Mouse (Mus musculus) heart, embryonic 15.5 days (tissue): Measurements from ENCODE around the gene Fam50a. TPM values are rescaled to one million over a fixed set of nuclear protein-coding genes. Genes with fewer than 3 reads are reported as not detected.
A peak's percentile ranks its signal among the peaks of the same experiment; 100 is the strongest.

Source experiments
- ATAC-seq: fragments of 200-750 bp; cut with Nextera tagmentation; replicated peaks from 2 replicates; pipeline ENCODE4 v1.8.0; 2017; ENCODE audit warnings: low read depth, moderate TSS enrichment; ENCODE audit not compliant: insufficient number of reproducible peaks, insufficient read depth, low FRiP score
- H3K27ac ChIP-seq: fragments of 300-500 bp; sonication (generic); 2 replicates; pipeline ENCODE4 v1.5.1; 2015; ENCODE audit warnings: mild to moderate bottlenecking, inconsistent platforms
- H3K27me3 ChIP-seq: fragments of 300-500 bp; sonication (generic); 2 replicates; pipeline ENCODE4 v1.6.1; 2015; ENCODE audit warnings: inconsistent platforms
- H3K36me3 ChIP-seq: fragments of 300-500 bp; sonication (generic); 2 replicates; pipeline ENCODE4 v1.6.1; 2015; ENCODE audit warnings: mild to moderate bottlenecking, inconsistent platforms
- H3K4me1 ChIP-seq: fragments of 300-500 bp; sonication (generic); replicated peaks from 2 replicates; pipeline ENCODE4 v1.6.1; 2015; ENCODE audit warnings: inconsistent platforms
- H3K4me2 ChIP-seq: fragments of 300-500 bp; sonication (generic); 2 replicates; pipeline ENCODE4 v1.6.1; 2015; ENCODE audit warnings: inconsistent platforms, mild to moderate bottlenecking, moderate library complexity
- H3K4me3 ChIP-seq: fragments of 300-500 bp; sonication (generic); 2 replicates; pipeline ENCODE4 v1.5.1; 2015; ENCODE audit warnings: mild to moderate bottlenecking, inconsistent platforms
- H3K9ac ChIP-seq: fragments of 300-500 bp; sonication (generic); 2 replicates; pipeline ENCODE4 v1.6.1; 2015; ENCODE audit warnings: mild to moderate bottlenecking, inconsistent platforms
- H3K9me3 ChIP-seq: fragments of 300-500 bp; sonication (generic); replicated peaks from 2 replicates; pipeline ENCODE4 v1.6.1; 2016; ENCODE audit warnings: inconsistent platforms
- WGBS: fragments of 180-500 bp; shearing (Covaris S2); methylation state at CpG from one replicate; pipeline ENCODE4 v1.1.7; 2015; ENCODE audit warnings: mixed read lengths; 5-methylcytosine and 5-hydroxymethylcytosine counted together
- polyA plus RNA-seq: library from polyadenylated mRNA; unstranded; fragments of >200 nt; fragmentation: Nextera tagmentation; extraction: Ambion mirVana; gene quantifications from 2 replicates; pipeline ENCODE4 v1.2.1, GENCODE M21; 2015

The Fam50a gene
- polyA plus RNA-seq, 1 experiment from 2014 or later, result 48.0 TPM

DNA sequence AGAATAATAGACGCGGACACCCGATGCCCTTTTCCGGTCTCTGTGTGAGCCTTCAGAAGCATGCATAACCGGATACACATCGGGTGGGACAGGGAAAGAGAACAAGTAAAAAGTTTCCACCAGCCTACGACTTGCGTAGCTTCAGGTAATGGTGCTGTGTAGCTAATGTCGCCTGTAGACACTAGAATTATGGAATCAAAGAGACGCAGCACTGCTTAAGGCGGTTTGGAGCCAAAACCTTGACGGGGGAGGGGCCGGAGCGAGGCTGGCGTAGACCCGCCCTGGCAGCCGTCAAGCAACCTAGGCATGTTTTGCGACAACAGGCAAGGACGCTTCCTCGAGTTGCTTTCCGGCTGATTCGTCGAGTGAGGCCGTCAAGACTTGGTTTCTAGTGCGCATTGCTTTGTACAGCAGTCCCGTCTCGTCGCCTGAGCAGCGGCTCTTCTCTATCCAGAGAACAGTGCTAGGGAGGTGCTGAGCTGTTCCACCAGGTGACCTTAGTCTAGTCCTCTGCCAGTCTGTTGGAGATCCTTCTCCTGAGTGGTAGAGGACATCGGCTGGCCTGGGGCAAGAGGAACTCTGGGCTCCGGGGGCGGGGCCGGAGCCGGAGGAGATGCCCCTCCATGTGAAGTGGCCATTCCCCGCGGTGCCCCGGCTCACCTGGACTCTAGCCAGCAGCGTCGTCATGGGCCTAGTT, 30.3 kb upstream of the Fam50a start:
- H3K9me3 ChIP-seq, result no peaks in the 10 kb centered on the region
- no peaks in the 10 kb centered on the region for H3K27me3 ChIP-seq
- peak; percentile 50 for ATAC-seq
- H3K36me3 ChIP-seq, result no peaks in the 10 kb centered on the region
- H3K9ac ChIP-seq, result peak overlapping the region; percentile 67
- H3K4me1 ChIP-seq, result peaks cover 8% of the 10 kb centered on the region
- peak overlapping the region; percentile 92 for H3K27ac ChIP-seq
- WGBS, result 19% methylated on average over 39 of the region's 39 CpGs
- H3K4me2 ChIP-seq, result peak overlapping the region; percentile 78
- H3K4me3 ChIP-seq, result peak overlapping the region; percentile 64

DNA sequence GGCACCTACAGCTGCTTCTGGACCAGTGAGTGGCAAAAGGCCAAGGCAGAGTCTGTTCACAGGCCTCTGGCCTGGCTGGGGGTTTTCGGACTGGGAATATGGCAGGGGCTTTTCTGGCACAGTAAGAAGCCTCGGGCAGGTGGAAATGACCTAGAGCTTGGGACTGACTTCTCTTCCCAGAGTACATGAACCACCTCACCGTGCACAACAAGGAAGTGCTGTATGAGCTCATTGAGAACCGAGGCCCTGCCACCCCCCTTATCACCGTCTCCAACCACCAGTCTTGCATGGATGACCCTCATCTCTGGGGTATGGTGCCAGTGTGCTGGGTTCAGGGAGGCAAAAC, 29.8 kb upstream of the Fam50a start:
- 23% methylated on average over 5 of the region's 5 CpGs for WGBS
- peaks cover 8% of the 10 kb centered on the region for H3K4me1 ChIP-seq
- no peak for ATAC-seq
- no peaks in the 10 kb centered on the region for H3K36me3 ChIP-seq
- peak overlapping the region; percentile 92 for H3K27ac ChIP-seq
- peak overlapping the region; percentile 78 for H3K4me2 ChIP-seq
- H3K4me3 ChIP-seq, result peak overlapping the region; percentile 64
- peak overlapping the region; percentile 67 for H3K9ac ChIP-seq
- H3K9me3 ChIP-seq, result no peaks in the 10 kb centered on the region
- H3K27me3 ChIP-seq, result no peaks in the 10 kb centered on the region

DNA sequence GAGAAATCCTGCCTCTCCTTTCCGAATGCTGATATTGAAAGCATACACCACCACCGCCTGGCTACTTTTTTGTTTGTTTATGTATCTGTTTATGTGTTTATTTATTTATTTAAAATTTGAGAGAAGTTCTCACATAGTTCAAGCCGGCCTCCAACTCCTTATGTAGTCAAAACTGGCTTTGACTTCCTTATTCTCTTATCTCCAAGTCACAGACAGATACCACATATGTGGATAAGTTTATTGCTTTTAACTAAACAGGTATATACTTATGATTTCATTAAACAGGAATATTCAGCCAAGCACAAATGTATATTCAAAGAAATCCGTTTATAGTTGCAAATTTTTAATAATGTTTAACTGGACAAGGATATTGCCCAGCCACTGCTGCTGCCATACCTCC, 19.4 kb upstream of the Fam50a start:
- Histone ChIP-seq H3K36me3 (no peaks in the 10 kb centered on the region), H3K27me3 (no peaks in the 10 kb centered on the region), H3K27ac (no peak overlapping the region), H3K9ac (no peak overlapping the region), H3K4me3 (no peak overlapping the region), H3K4me1 (no peaks in the 10 kb centered on the region), H3K9me3 (no peaks in the 10 kb centered on the region), H3K4me2 (no peak overlapping the region)
- no peak for ATAC-seq
- WGBS, result 64% methylated on average over 4 of the region's 4 CpGs

DNA sequence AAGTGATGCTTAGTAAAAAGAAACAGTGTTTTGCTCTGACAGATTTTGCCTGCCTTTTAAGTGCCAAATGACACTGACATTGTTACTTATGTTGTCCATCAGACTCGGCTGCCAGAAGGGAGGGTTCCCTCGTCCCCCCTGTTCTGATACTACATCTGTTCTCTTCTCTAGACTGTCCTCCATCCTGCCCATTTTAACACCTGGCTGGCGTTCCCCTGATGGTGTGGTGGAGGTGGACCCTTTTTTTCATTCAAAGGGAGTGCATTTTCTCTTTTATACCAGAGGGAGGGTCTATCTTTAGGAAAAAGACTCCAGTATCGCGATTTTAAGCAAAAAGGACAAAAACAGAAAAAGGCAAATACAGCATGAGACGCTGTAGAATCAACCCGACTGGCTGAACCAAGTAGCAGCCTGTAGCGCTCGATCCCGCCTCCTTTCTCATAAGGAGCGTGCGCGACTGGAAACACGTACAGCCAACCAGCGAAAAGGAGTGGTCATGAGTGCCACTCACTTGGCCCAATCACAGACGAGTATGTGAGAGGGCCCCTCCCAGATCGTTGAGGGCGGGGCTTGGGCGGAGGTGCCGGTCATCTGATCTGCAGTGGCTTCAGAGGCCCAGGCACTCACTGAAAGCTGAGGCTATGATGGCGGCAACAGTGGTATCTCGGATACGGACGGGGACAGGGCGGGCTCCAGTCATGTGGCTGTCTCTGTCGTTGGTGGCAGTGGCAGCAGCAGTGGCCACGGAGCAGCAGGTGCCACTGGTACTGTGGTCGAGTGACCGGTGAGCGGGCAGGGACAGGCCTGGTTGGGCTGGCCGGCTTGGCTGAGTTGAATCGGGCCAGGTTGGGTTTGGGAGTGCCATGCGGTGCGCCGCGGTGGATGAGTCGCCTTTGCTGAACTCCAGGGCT, 16.0 kb upstream of the Fam50a start, which contains the start of gene Atp6ap1:
Gene Atp6ap1, plus strand, starts transcription at position 560 of the 911 bp plus-strand sequence.
- peak within 1 kb of the TSS; percentile 71 for H3K27ac ChIP-seq
- 11% methylated on average over 37 of the region's 37 CpGs for WGBS

DNA sequence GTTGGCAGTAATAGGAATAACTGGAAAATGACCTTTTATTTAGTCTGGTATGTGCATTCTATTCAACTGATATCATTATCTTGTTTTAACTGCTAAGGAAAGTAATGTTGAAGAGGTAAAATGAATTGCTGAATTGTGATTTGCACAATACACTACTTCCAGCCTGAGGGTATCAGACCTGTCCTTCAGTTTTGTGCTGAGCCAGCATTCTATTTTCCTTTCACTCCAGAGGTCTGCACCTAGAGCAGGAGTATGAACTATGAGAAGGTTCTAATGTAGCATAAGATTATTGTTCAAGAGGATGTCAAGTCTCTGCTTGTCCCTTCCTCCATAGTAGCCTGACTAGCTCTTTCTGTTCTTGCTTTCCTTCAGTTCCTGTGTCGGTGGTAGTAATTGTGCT, 14.5 kb upstream of the Fam50a start:
- no peaks in the 10 kb centered on the region for H3K9me3 ChIP-seq
- no peak overlapping the region for H3K27ac ChIP-seq
- no peak overlapping the region for H3K4me2 ChIP-seq
- H3K9ac ChIP-seq, result no peak overlapping the region
- H3K4me3 ChIP-seq, result no peak overlapping the region
- WGBS, result 82% methylated on average over 1 of the region's 1 CpGs
- no peaks in the 10 kb centered on the region for H3K27me3 ChIP-seq
- H3K36me3 ChIP-seq, result peaks cover 14% of the 10 kb centered on the region
- ATAC-seq, result no peak
- H3K4me1 ChIP-seq, result no peaks in the 10 kb centered on the region

More for the DNA sequence above, 16.0 kb upstream of the Fam50a start, which contains the start of gene Atp6ap1:
- H3K9me3 ChIP-seq, result no peaks in the 10 kb centered on the region
- peak within 1 kb of the TSS; percentile 77 for H3K9ac ChIP-seq
- peaks cover 7% of the 10 kb centered on the region; the same call in 1 of the 2 replicates for H3K36me3 ChIP-seq
- peak within 1 kb of the TSS; percentile 70 for H3K4me2 ChIP-seq
- H3K4me1 ChIP-seq, result no peaks in the 10 kb centered on the region
- H3K27me3 ChIP-seq, result no peaks in the 10 kb centered on the region
- peak within 1 kb of the TSS; percentile 70 for H3K4me3 ChIP-seq
- peak; percentile 98 for ATAC-seq

DNA sequence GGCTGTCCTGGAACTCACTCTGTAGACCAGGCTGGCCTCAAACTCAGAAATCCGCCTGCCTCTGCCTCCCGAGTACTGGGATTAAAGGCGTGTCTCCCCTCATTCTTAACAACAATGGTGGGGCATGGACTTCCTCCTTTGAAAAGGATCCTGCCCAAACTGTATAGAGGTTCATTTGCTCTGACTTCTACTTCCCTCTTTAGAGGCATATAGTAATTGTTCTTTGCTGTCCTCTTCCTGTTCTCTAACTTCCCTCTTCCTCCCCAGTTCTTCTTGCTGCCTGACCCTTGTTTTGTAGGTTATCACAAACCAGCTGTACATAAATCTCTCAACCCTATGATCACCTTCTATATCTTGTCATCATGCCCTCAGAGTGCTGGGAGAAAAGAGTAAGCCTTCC, 13.1 kb upstream of the Fam50a start:
- H3K27ac ChIP-seq, result no peak overlapping the region
- peaks cover 16% of the 10 kb centered on the region for H3K36me3 ChIP-seq

DNA sequence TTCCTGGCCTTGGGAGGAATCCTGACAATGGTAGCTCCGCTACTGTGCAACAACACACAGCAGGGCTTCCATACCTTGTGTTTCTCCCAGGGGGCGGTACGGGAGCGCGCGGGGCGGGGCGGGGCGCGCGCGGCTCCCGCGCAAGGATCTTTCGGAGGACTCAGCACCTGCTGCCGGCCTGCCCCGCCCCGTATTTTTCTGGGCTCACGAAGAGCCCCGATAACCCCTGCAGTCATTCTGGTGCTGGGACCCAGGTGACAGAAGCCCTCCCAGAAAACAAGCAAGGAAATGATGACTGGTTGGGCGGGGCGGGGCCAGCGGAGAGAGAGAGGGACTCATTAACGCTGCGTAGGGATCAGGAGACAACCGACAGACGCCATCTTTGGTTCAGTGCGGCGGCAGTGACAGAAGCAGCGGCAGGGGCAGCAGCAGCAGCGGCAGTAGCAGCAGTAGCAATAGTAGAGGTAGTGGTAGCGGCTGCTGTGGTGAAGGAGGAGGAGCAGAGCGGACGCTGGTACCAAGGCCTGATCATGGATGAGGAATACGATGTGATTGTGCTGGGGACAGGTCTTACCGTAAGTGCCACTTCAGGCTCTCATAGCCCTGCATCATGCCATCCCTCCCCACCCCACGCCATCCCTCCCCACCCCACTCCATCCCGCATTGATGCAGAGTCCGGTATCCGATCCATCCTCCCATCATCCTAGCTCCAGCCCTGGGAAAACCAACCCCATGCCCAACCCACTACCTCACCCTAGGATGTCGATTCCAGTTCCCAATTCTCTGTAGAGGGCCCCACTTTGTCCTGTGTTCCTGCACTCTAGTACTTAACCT, 7.7 kb upstream of the Fam50a start, which contains the start of gene Gdi1:
Gene Gdi1, plus strand, starts transcription at position 132 of the 834 bp plus-strand sequence.
- peak within 1 kb of the TSS; percentile 65 for H3K4me3 ChIP-seq
- H3K27ac ChIP-seq, result peak within 1 kb of the TSS; percentile 92
- ATAC-seq, result peak; percentile 85
- H3K27me3 ChIP-seq, result no peaks in the 10 kb centered on the region
- WGBS, result 8% methylated on average over 41 of the region's 41 CpGs
- H3K9me3 ChIP-seq, result no peaks in the 10 kb centered on the region
- H3K4me1 ChIP-seq, result peaks cover 7% of the 10 kb centered on the region
- H3K9ac ChIP-seq, result peak within 1 kb of the TSS; percentile 68
- H3K36me3 ChIP-seq, result peaks cover 36% of the 10 kb centered on the region
- H3K4me2 ChIP-seq, result peak within 1 kb of the TSS; percentile 67

More for the DNA sequence above, 13.1 kb upstream of the Fam50a start:
- H3K4me2 ChIP-seq, result no peak overlapping the region
- no peak overlapping the region for H3K9ac ChIP-seq
- 79% methylated on average over 3 of the region's 3 CpGs for WGBS
- no peaks in the 10 kb centered on the region for H3K27me3 ChIP-seq
- H3K4me1 ChIP-seq, result no peaks in the 10 kb centered on the region; the same call in 1 of the 2 replicates
- no peak for ATAC-seq
- no peaks in the 10 kb centered on the region for H3K9me3 ChIP-seq
- no peak overlapping the region for H3K4me3 ChIP-seq

DNA sequence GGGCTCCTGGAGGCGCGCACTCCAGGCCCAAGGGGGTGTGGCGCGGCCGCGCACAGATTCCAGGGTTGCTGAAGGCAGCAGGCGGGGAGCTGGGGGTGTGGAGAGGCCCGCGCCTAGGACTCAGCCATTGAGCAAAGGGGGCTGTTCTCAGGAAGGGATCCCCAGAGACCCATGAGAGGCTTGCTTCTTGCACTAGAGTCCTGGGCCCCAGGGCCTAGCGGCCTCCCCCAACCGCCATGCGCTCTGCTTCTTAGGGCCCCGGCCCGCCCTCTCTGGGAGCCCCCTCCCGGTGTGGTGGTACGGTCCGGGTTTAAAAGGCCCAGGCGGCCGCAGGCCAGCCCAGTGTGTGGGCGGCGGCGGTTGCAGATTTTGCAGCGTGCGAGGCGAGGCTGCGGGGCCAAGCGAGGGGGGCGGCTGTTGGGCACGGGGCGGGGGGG, 15.9 kb downstream of the Fam50a start, which contains the start of gene Plxna3:
Gene Plxna3, plus strand, starts transcription at position 342 of the 437 bp plus-strand sequence.
- H3K4me3 ChIP-seq, result peak within 1 kb of the TSS; percentile 53
- peaks cover 15% of the 10 kb centered on the region for H3K4me1 ChIP-seq
- no peaks in the 10 kb centered on the region for H3K9me3 ChIP-seq
- 15% methylated on average over 30 of the region's 30 CpGs for WGBS
- peak within 1 kb of the TSS; percentile 66 for H3K9ac ChIP-seq
- H3K4me2 ChIP-seq, result peak within 1 kb of the TSS; percentile 71
- H3K27ac ChIP-seq, result peak within 1 kb of the TSS; percentile 77
- peak; percentile 88 for ATAC-seq
- no peaks in the 10 kb centered on the region for H3K36me3 ChIP-seq
- H3K27me3 ChIP-seq, result no peaks in the 10 kb centered on the region

DNA sequence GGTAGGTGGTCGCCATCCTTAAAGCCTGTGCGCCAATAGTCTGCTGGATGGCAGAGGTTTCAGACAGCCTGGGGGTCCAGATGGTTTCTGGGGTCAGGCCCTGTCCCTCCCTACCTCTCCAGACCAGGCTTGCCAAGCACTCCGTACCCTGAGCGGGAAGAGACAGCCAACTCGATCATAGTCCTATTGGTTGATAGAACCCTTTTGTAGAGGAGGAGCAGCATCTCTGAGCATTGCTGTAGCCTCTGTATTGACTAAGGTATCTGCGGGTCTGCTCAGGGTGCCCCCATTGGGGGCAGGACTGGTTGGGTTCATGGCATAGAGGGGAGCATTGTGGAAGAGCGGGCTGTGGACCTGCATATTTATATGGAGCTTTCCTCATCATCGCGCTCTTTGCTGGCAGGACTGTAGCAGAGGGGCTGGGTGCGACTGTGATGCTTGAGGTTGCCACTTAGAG, 16.4 kb downstream of the Fam50a start:
- ATAC-seq, result peak; percentile 8; the same call in 1 of the 2 replicates
- peak overlapping the region; percentile 53 for H3K4me3 ChIP-seq
- H3K27me3 ChIP-seq, result no peaks in the 10 kb centered on the region
- no peaks in the 10 kb centered on the region for H3K9me3 ChIP-seq
- no peak overlapping the region for H3K27ac ChIP-seq
- WGBS, result 31% methylated on average over 10 of the region's 10 CpGs
- no peaks in the 10 kb centered on the region for H3K36me3 ChIP-seq
- peaks cover 15% of the 10 kb centered on the region for H3K4me1 ChIP-seq
- H3K4me2 ChIP-seq, result peak overlapping the region; percentile 71
- peak overlapping the region; percentile 66 for H3K9ac ChIP-seq

DNA sequence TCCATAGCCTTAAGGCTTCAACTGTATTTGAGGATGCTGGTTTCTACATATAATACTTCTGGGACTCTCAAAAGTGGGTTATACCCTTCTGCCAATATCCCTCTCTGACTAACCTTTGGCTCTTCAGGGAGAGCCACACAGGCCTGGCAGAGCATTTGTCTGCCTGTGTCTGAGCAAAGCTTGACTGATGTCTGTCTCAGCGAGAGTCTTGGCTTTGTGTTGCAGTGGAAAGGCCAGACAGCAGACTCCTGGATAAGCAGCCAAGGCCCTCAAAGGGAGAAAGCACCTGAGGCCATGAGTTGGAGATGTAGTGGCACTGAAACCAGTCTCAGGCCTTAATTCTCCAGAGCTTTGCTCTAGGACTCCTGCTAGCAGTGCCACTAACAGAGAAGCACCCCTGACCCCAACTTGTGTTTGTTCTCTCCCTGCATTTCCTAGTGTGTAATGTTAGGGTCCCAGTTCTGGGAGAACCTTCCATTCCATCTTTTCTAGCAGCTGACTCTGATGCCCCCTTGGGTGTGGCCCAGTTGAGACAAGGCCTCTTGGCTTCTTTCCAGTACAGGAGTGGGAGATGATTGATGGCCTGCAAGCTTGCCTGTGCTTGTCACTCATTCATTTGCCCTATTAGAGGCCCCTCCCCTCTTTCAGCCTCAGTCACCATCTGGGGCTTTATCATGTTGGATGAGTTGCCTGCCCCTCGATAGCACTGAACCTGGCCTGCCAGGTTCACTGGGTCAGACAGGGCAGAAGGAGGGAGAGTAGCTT, 17.5 kb downstream of the Fam50a start:
- H3K27ac ChIP-seq, result no peak overlapping the region
- no peaks in the 10 kb centered on the region for H3K9me3 ChIP-seq
- H3K4me2 ChIP-seq, result peak overlapping the region; percentile 71
- ATAC-seq, result no peak
- H3K4me1 ChIP-seq, result peaks cover 15% of the 10 kb centered on the region
- peak overlapping the region; percentile 53 for H3K4me3 ChIP-seq
- H3K9ac ChIP-seq, result no peak overlapping the region
- H3K27me3 ChIP-seq, result no peaks in the 10 kb centered on the region
- WGBS, result 44% methylated on average over 2 of the region's 2 CpGs
- H3K36me3 ChIP-seq, result no peaks in the 10 kb centered on the region
